Mouse (Mus musculus): ENCODE results near the gene Dbn1.

- TF ChIP-seq CTCF (IDR thresholded peaks at IDR 0.05; ENCODE audit: borderline replicate concordance, insufficient read depth, low read depth, low read length) (peak; percentile 76), POLR2A (IDR thresholded peaks at IDR 0.05; ENCODE audit: borderline replicate concordance, insufficient read depth, low read length) (no peak)
Measured at GRCm38 (mm10) chr13:55471156-55471818, 16.6 kb downstream of the Dbn1 start.

Data from cerebellum, adult 2 months (tissue).